Mouse (Mus musculus): Measurements from ENCODE around the gene Tnfrsf11a.

DNA sequence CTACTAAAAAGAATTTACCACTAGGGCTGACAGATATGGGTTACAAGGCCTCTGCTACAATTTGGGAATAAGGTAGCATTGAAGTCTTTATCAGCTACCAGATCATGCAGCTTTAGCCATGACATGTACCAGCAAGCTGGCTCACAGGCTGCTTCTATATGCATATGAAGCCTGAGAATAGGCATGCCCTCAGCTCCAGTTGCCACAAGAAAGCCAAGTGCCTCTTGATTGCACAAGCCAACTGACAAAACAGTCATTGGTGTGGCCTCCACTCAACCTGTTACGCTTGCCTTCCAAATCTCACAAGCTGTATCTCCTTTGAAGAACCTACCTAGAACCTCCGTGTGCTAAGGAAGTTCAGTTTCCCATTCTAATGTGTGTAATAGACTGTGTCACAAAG lies 12.1 kb upstream of the Tnfrsf11a start:
- TF ChIP-seq CTCF (IDR thresholded peaks at IDR 0.05; ENCODE audit: low read depth, low read length) (no peak), POLR2A (IDR thresholded peaks at IDR 0.05; ENCODE audit: extremely low read depth, insufficient read depth, low read length) (no peak)

All from liver, adult 2 months (tissue).